ENCODE assay signal across 8 mouse cellular contexts in genomic region chr4:32170460-32171192, GRCm38 (mm10).
DNase-seq lines count a peak whose midpoint lies in the region; ATAC-seq lines count a peak whose summit lies in the region.

No protein-coding gene starts in this region.

- no peak overlapping the region for H3K4me3 ChIP-seq in heart, embryonic 12.5 days
- H3K4me3 ChIP-seq in intestine, embryonic 16.5 days (ENCODE audit: low read length): no peak overlapping the region
- H3K4me3 ChIP-seq in hindbrain, embryonic 11.5 days (ENCODE audit: low read depth, low read length): no peak overlapping the region

- H3K36me3 ChIP-seq in heart, embryonic 12.5 days: no peaks in the 10 kb centered on the region
- no peaks in the 10 kb centered on the region for H3K36me3 ChIP-seq in intestine, embryonic 16.5 days (ENCODE audit: control insufficient read depth, insufficient read depth, low read length)
- H3K36me3 ChIP-seq in hindbrain, embryonic 11.5 days (ENCODE audit: control insufficient read depth, insufficient read depth, low read length): no peaks in the 10 kb centered on the region

- H3K4me2 ChIP-seq in heart, embryonic 12.5 days: peak overlapping the region; percentile 48
- H3K4me2 ChIP-seq in intestine, embryonic 16.5 days (ENCODE audit: low read depth, low read length): 0 out of 2 replicates have a peak overlapping the region, but pooled peaks have one; percentile 14
- no peak overlapping the region for H3K4me2 ChIP-seq in hindbrain, embryonic 11.5 days (replicated peaks; ENCODE audit: low read depth, low read length)

- peak overlapping the region; percentile 57; the same call in 1 of the 2 replicates for H3K27ac ChIP-seq in heart, embryonic 12.5 days (ENCODE audit: poor library complexity, severe bottlenecking)
- no peak overlapping the region for H3K27ac ChIP-seq in intestine, embryonic 16.5 days (ENCODE audit: low read length)
- no peak overlapping the region for H3K27ac ChIP-seq in hindbrain, embryonic 11.5 days (ENCODE audit: low read depth, low read length)

- H3K9me3 ChIP-seq in heart, embryonic 12.5 days (replicated peaks): no peaks in the 10 kb centered on the region
- H3K9me3 ChIP-seq in intestine, embryonic 16.5 days (ENCODE audit: control insufficient read depth, low read length): no peaks in the 10 kb centered on the region
- H3K9me3 ChIP-seq in hindbrain, embryonic 11.5 days (ENCODE audit: control insufficient read depth, low read length): no peaks in the 10 kb centered on the region

- H3K9ac ChIP-seq in heart, embryonic 12.5 days: no peak overlapping the region
- no peak overlapping the region for H3K9ac ChIP-seq in intestine, embryonic 16.5 days (ENCODE audit: low read depth, low read length)
- no peak overlapping the region for H3K9ac ChIP-seq in hindbrain, embryonic 11.5 days (ENCODE audit: low read depth, low read length)

- H3K4me1 ChIP-seq in heart, embryonic 12.5 days (replicated peaks): peaks cover 27% of the 10 kb centered on the region
- H3K4me1 ChIP-seq in intestine, embryonic 16.5 days (ENCODE audit: control insufficient read depth, insufficient read depth, low read length): no peaks in the 10 kb centered on the region
- H3K4me1 ChIP-seq in hindbrain, embryonic 11.5 days (replicated peaks; ENCODE audit: control insufficient read depth, insufficient read depth, low read length): no peaks in the 10 kb centered on the region

- WGBS in heart, embryonic 12.5 days: 23% methylated on average over 15 of the region's 15 CpGs
- 47% methylated on average over 15 of the region's 15 CpGs for WGBS in intestine, embryonic 16.5 days
- 64% methylated on average over 15 of the region's 15 CpGs for WGBS in hindbrain, embryonic 11.5 days

- no peak for DNase-seq in heart, adult 11 months
- DNase-seq in B cell, adult 2 months: peak; percentile 60 to 64
- no peak for DNase-seq in hindbrain, embryonic 11.5 days (ENCODE audit: low spot score)
- DNase-seq in lung, postnatal 4 days: no peak
- DNase-seq in embryo, embryonic 11 days: no peak

- H3K27me3 ChIP-seq in heart, embryonic 12.5 days (replicated peaks): no peaks in the 10 kb centered on the region
- no peaks in the 10 kb centered on the region for H3K27me3 ChIP-seq in intestine, embryonic 16.5 days (replicated peaks; ENCODE audit: control insufficient read depth, insufficient read depth, low read length)
- H3K27me3 ChIP-seq in hindbrain, embryonic 11.5 days (ENCODE audit: control insufficient read depth, insufficient read depth, low read length): no peaks in the 10 kb centered on the region

- peak; percentile 78 for ATAC-seq in heart, embryonic 12.5 days (ENCODE audit: insufficient number of reproducible peaks, low FRiP score)
- ATAC-seq in intestine, embryonic 16.5 days: no peak
- ATAC-seq in monocyte, adult 5-6 weeks (replicated peaks; ENCODE audit: insufficient number of reproducible peaks, low FRiP score, low TSS enrichment, poor library complexity, severe bottlenecking): peak; percentile 46; the same call in 1 of the 2 replicates
- no peak for ATAC-seq in hindbrain, embryonic 11.5 days (ENCODE audit: low FRiP score)

Comparison
In these comparisons a context has a peak if more than half of its experiments do, and no peak if none do; other contexts are left out.
1. ATAC-seq: peak in heart, embryonic 12.5 days (single experiment) and monocyte, adult 5-6 weeks (single experiment); none in intestine, embryonic 16.5 days (single experiment) and hindbrain, embryonic 11.5 days (single experiment).
2. DNase-seq: peak in B cell, adult 2 months (2 of 2); none in heart, adult 11 months (single experiment), hindbrain, embryonic 11.5 days (single experiment), lung, postnatal 4 days (0 of 2) and embryo, embryonic 11 days (single experiment).